8 mouse cellular contexts compared by ENCODE assay signal in the genomic region with DNA sequence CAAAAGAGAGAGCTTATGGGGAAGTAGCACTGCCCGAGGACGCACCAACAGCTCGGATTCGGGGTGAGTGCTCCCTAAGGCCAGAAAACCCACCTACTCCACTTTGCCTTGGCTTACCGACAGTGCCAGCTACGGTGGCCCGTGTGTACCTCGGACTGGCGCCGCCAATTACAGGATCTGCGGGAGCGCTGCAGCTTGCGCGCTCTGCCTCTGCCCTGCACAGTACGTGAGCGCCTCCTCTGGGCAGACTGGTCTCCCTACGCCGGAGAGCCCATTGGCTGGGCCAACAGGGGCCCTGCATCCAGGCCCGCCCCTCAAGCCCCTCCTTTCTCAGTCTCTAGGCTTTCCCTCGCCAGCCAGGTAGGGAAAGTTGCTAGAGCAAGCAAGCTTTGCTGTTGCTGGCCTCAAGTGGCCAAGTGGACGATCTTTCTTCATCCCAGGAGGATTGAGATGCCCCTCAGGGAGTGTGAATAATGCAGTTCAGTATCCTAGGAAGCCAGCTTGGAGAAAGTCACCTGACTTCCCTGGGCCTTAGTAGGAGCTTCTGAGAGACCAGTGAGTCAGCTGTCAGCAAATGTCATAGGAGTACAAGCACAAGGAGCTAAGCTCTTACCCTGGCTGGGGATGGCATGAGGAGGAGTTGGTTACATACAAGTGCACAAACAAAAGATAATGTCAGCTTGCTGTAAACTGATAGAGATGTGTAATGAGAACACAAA. TPM values are rescaled to one million over a fixed set of nuclear protein-coding genes. Genes with fewer than 3 reads are reported as not detected.
A peak's percentile ranks its signal among the peaks of the same experiment; 100 is the strongest.
DNase-seq lines count a peak whose midpoint lies in the region; ATAC-seq and TF ChIP-seq lines count a peak whose summit lies in the region.

Gene Syn3, minus strand, starts transcription at position 224 of the 719 bp plus-strand sequence.

- peak; percentile 34 for TF ChIP-seq CTCF in E14TG2a.4 (conservative IDR thresholded peaks at IDR 0.05; ENCODE audit: low read length)

- H3K9me3 ChIP-seq in E14TG2a.4 (ENCODE audit: low read length), result peaks cover 9% of the 10 kb centered on the region; the same call in 1 of the 2 replicates
- H3K9me3 ChIP-seq in forebrain, embryonic 15.5 days, result no peaks in the 10 kb centered on the region
- no peaks in the 10 kb centered on the region for H3K9me3 ChIP-seq in liver, embryonic 15.5 days (replicated peaks)
- H3K9me3 ChIP-seq in neural tube, embryonic 13.5 days, result no peaks in the 10 kb centered on the region

- H3K36me3 ChIP-seq in E14TG2a.4 (ENCODE audit: insufficient read depth, low read length), result no peaks in the 10 kb centered on the region
- H3K36me3 ChIP-seq in forebrain, embryonic 15.5 days, result no peaks in the 10 kb centered on the region
- H3K36me3 ChIP-seq in liver, embryonic 15.5 days (replicated peaks), result no peaks in the 10 kb centered on the region
- no peaks in the 10 kb centered on the region for H3K36me3 ChIP-seq in neural tube, embryonic 13.5 days

- peak within 1 kb of the TSS; percentile 62 for H3K9ac ChIP-seq in forebrain, embryonic 15.5 days (replicated peaks)
- no peak within 1 kb of the TSS for H3K9ac ChIP-seq in liver, embryonic 15.5 days
- peak within 1 kb of the TSS; percentile 84 for H3K9ac ChIP-seq in neural tube, embryonic 13.5 days

- peak within 1 kb of the TSS; percentile 85 for H3K4me3 ChIP-seq in E14TG2a.4 (replicated peaks; ENCODE audit: low read length)
- peak within 1 kb of the TSS; percentile 54 for H3K4me3 ChIP-seq in forebrain, embryonic 15.5 days
- peak within 1 kb of the TSS; percentile 47 for H3K4me3 ChIP-seq in liver, embryonic 15.5 days (replicated peaks)
- peak within 1 kb of the TSS; percentile 56 for H3K4me3 ChIP-seq in neural tube, embryonic 13.5 days

- intact Hi-C loops in heart, postnatal 14 days (cut with DNase I), result no loop called here

- no peaks in the 10 kb centered on the region for H3K27me3 ChIP-seq in E14TG2a.4 (ENCODE audit: insufficient read depth, low read length)
- no peaks in the 10 kb centered on the region for H3K27me3 ChIP-seq in forebrain, embryonic 15.5 days
- H3K27me3 ChIP-seq in liver, embryonic 15.5 days, result no peaks in the 10 kb centered on the region; the same call in none of the 2 replicates
- H3K27me3 ChIP-seq in neural tube, embryonic 13.5 days, result no peaks in the 10 kb centered on the region

- H3K27ac ChIP-seq in forebrain, embryonic 15.5 days (replicated peaks), result peak within 1 kb of the TSS; percentile 63
- no peak within 1 kb of the TSS for H3K27ac ChIP-seq in liver, embryonic 15.5 days (replicated peaks)
- peak within 1 kb of the TSS; percentile 83 for H3K27ac ChIP-seq in neural tube, embryonic 13.5 days (replicated peaks)

- peak; percentile 80 to 89 for DNase-seq in heart, postnatal 14 days
- peak; percentile 64 for DNase-seq in large intestine, adult 2 months (ENCODE audit: low read depth, low spot score)
- peak; percentile 94 for DNase-seq in testis, postnatal 10 days (ENCODE audit: low spot score)

- peak; percentile 98 for ATAC-seq in cerebellum, adult (ENCODE audit: insufficient number of reproducible peaks, low FRiP score, low TSS enrichment)
- peak; percentile 99 for ATAC-seq in forebrain, embryonic 15.5 days (replicated peaks)
- peak; percentile 91 for ATAC-seq in liver, embryonic 15.5 days (ENCODE audit: insufficient read depth)
- ATAC-seq in neural tube, embryonic 13.5 days (ENCODE audit: low read depth), result peak; percentile 100

- 0% methylated on average over 21 of the region's 21 CpGs for WGBS in forebrain, embryonic 15.5 days
- 3% methylated on average over 21 of the region's 21 CpGs for WGBS in large intestine, adult 2 months
- WGBS in liver, embryonic 15.5 days (ENCODE audit: insufficient replicate concordance), result under 1% methylated on average over 21 of the region's 21 CpGs
- WGBS in neural tube, embryonic 13.5 days, result under 1% methylated on average over 21 of the region's 21 CpGs

- H3K4me2 ChIP-seq in forebrain, embryonic 15.5 days (replicated peaks), result peak within 1 kb of the TSS; percentile 78
- H3K4me2 ChIP-seq in liver, embryonic 15.5 days, result peak within 1 kb of the TSS; percentile 65
- peak within 1 kb of the TSS; percentile 78 for H3K4me2 ChIP-seq in neural tube, embryonic 13.5 days

- H3K4me1 ChIP-seq in E14TG2a.4 (replicated peaks; ENCODE audit: low read depth, low read length), result peaks cover 14% of the 10 kb centered on the region
- peaks cover 15% of the 10 kb centered on the region for H3K4me1 ChIP-seq in forebrain, embryonic 15.5 days
- 0 out of 2 replicates have a peak, but pooled peaks cover 4% of the 10 kb centered on the region for H3K4me1 ChIP-seq in liver, embryonic 15.5 days (replicated peaks)
- H3K4me1 ChIP-seq in neural tube, embryonic 13.5 days (replicated peaks), result peaks cover 18% of the 10 kb centered on the region

RNA-seq across cellular contexts. Expression of gene Syn3, which starts in this region (rescaled TPM):
- polyA plus RNA-seq in forebrain, embryonic 15.5 days (2015; fragmentation: Nextera tagmentation; extraction: Ambion mirVana), result 17.1 and 18.1 TPM in 2 replicates
- total RNA-seq in heart, postnatal 14 days (2021), result under 1 TPM; 0.32 to 0.36 TPM
- polyA plus RNA-seq in large intestine, adult 2 months (2012; rRNA removed), result 0.70 and 0.89 TPM in 2 replicates
- 0.16 and 0.20 TPM in 2 replicates for polyA plus RNA-seq in liver, embryonic 15.5 days (2015; fragmentation: Nextera tagmentation; extraction: Ambion mirVana)
- 14.7 and 16.5 TPM in 2 replicates for polyA plus RNA-seq in neural tube, embryonic 13.5 days (2015; fragmentation: Nextera tagmentation; extraction: Ambion mirVana)

Comparison
In these comparisons a context has a peak if more than half of its experiments do, and no peak if none do; other contexts are left out.
1. Peak in DNase-seq in heart, postnatal 14 days; RNA of the gene not detected or under 1 TPM.
2. Peak in DNase-seq in large intestine, adult 2 months; RNA of the gene not detected or under 1 TPM.
3. Peak in ATAC-seq, H3K4me3 ChIP-seq and H3K4me2 ChIP-seq in liver, embryonic 15.5 days; RNA of the gene not detected or under 1 TPM.